Mouse (Mus musculus): ENCODE measurements around the gene Asic2. TPM values are rescaled to one million over a fixed set of nuclear protein-coding genes. Genes with fewer than 3 reads are reported as not detected.

Gene Asic2
- total RNA-seq, 2 experiments from 2014 or later, result not detected

- no peak for DNase-seq
Observed at GRCm38 (mm10) chr11:80838724-80839123, 1129.5 kb downstream of the Asic2 start.

GRCm38 (mm10) chr11:80835841-80836240 lies 1132.4 kb downstream of the Asic2 start:
- no peak for DNase-seq

- DNase-seq, result no peak
Observed at GRCm38 (mm10) chr11:80835395-80835794, 1132.9 kb downstream of the Asic2 start.

Other genes with a start within 250 kb of the Asic2 start
- under 1 TPM; 0.13 to 0.15 TPM for gene 5530401A14Rik, start 107.8 kb downstream of the Asic2 start, total RNA-seq (2021)
- gene Ccl2, start 67.1 kb upstream of the Asic2 start, total RNA-seq (2021), result under 1 TPM; 0.35 to 0.46 TPM
- not detected for gene Gm17268, start 70.1 kb upstream of the Asic2 start, total RNA-seq (2021)
- gene Ccl7, start 77.3 kb upstream of the Asic2 start, total RNA-seq (2021), result under 1 TPM in 1 of 2 experiments, not detected in 1; 0.35 TPM
- 10 to 100 TPM; 12.2 to 14.3 TPM for gene Ccl11, start 89.4 kb upstream of the Asic2 start, total RNA-seq (2021)
- not detected for gene Ccl12, start 133.4 kb upstream of the Asic2 start, total RNA-seq (2021)
- gene Ccl8, start 146.7 kb upstream of the Asic2 start, total RNA-seq (2021), result under 1 TPM in 1 of 2 experiments, not detected in 1; 0.61 TPM

Measured in gastrocnemius, postnatal 25 days (tissue).